ENCODE assay signal across 8 mouse cellular contexts in the genomic region with DNA sequence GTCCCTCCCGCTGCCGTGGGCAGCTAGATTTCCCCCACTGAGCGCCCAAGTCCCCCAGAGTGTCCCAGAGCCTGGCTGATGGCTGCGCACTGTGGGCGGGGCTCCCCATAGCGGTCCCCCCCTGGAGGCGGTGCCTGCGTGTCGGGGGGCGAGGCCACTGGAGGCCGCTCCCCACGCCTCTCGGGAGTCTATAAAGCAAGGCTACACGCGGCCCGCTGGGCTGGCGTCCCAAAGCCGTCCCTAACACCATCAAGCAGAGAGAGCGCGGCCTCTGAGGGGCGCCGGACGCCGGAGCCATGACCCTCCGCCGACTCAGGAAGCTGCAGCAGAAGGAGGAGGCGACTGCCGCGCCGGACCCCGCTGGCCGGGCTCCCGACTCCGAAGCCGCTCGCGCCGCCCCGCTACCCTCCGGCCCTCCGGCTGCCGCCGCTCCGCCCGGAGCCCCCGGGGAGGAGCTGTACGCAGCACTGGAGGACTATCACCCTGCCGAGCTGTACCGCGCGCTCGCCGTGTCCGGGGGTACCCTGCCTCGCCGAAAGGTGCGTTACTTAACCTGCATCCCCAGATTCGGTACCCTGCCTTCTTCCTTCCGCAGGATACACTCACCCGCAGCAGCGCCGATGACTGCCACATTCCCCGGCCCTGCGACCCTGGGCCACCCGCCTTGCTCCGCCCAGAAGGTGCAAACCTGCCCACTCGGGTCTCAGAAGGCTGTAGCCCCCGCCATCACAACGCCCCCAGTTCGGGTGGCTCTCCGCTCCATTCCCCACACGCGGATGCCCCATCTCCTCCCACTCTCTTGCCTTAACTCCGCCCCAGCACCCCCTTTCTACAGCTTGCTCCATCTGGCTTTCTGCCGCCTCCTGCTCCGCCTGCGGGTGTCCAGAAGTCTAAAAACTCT. TPM values are rescaled to one million over a fixed set of nuclear protein-coding genes. Genes with fewer than 3 reads are reported as not detected.
DNase-seq lines count a peak whose midpoint lies in the region; ATAC-seq and TF ChIP-seq lines count a peak whose summit lies in the region.

A gene (plus strand): TSS at position 183 of the 901 bp plus-strand sequence.

- peak within 1 kb of the TSS; percentile 30; the same call in 1 of the 2 replicates for H3K27ac ChIP-seq in bone marrow, adult 2 months (ENCODE audit: control insufficient read depth, insufficient read depth, low read depth, low read length, poor library complexity)
- H3K27ac ChIP-seq in forebrain, embryonic 11.5 days (ENCODE audit: low read depth, low read length): 0 out of 2 replicates have a peak within 1 kb of the TSS, but pooled peaks have one; percentile 12
- peak within 1 kb of the TSS; percentile 85 for H3K27ac ChIP-seq in heart, embryonic 15.5 days
- no peak within 1 kb of the TSS for H3K27ac ChIP-seq in liver, embryonic 14.5 days
- H3K27ac ChIP-seq in stomach, embryonic 14.5 days (ENCODE audit: low read length): peak within 1 kb of the TSS; percentile 84

- WGBS in bone marrow, adult 2 months: under 1% methylated on average over 75 of the region's 77 CpGs
- WGBS in forebrain, embryonic 11.5 days: under 1% methylated on average over 76 of the region's 77 CpGs
- WGBS in heart, embryonic 15.5 days: under 1% methylated on average over 76 of the region's 77 CpGs
- WGBS in liver, embryonic 14.5 days (ENCODE audit: insufficient replicate concordance): under 1% methylated on average over 63 of the region's 77 CpGs
- WGBS in stomach, embryonic 14.5 days: under 1% methylated on average over 73 of the region's 77 CpGs

- peak within 1 kb of the TSS; percentile 82 for H3K9ac ChIP-seq in forebrain, embryonic 11.5 days (ENCODE audit: low read length)
- H3K9ac ChIP-seq in heart, embryonic 15.5 days: peak within 1 kb of the TSS; percentile 82
- no peak within 1 kb of the TSS for H3K9ac ChIP-seq in liver, embryonic 14.5 days (replicated peaks)
- H3K9ac ChIP-seq in stomach, embryonic 14.5 days (replicated peaks; ENCODE audit: low read depth, low read length): peak within 1 kb of the TSS; percentile 82

- no peaks in the 10 kb centered on the region for H3K36me3 ChIP-seq in forebrain, embryonic 11.5 days (ENCODE audit: control insufficient read depth, insufficient read depth, low read length)
- 0 out of 2 replicates have a peak, but pooled peaks cover 2% of the 10 kb centered on the region for H3K36me3 ChIP-seq in heart, embryonic 15.5 days
- H3K36me3 ChIP-seq in liver, embryonic 14.5 days (replicated peaks; ENCODE audit: control insufficient read depth, insufficient read depth, low read depth): no peaks in the 10 kb centered on the region
- H3K36me3 ChIP-seq in stomach, embryonic 14.5 days (ENCODE audit: control insufficient read depth, insufficient read depth, low read length): peaks cover under 1% of the 10 kb centered on the region; the same call in 1 of the 2 replicates

- TF ChIP-seq EP300 in liver, embryonic 14.5 days (IDR thresholded peaks at IDR 0.05; ENCODE audit: low read depth): no peak

- H3K9me3 ChIP-seq in forebrain, embryonic 11.5 days (ENCODE audit: control insufficient read depth, low read length): no peaks in the 10 kb centered on the region
- no peaks in the 10 kb centered on the region for H3K9me3 ChIP-seq in heart, embryonic 15.5 days (replicated peaks)
- H3K9me3 ChIP-seq in liver, embryonic 14.5 days (ENCODE audit: control insufficient read depth, low read length): no peaks in the 10 kb centered on the region
- no peaks in the 10 kb centered on the region for H3K9me3 ChIP-seq in stomach, embryonic 14.5 days (ENCODE audit: control insufficient read depth, low read depth, low read length)

- peak; percentile 77 for ATAC-seq in forebrain, embryonic 11.5 days (replicated peaks; ENCODE audit: low FRiP score)
- ATAC-seq in heart, embryonic 15.5 days (replicated peaks; ENCODE audit: insufficient number of reproducible peaks, insufficient read depth, low FRiP score, low read depth): peak; percentile 91
- peak; percentile 64 for ATAC-seq in liver, embryonic 14.5 days (ENCODE audit: insufficient read depth)
- ATAC-seq in stomach, embryonic 14.5 days (ENCODE audit: insufficient number of reproducible peaks, insufficient read depth, low FRiP score, low read depth): peak; percentile 86

- H3K4me2 ChIP-seq in forebrain, embryonic 11.5 days (ENCODE audit: low read depth, low read length, severe bottlenecking): peak within 1 kb of the TSS; percentile 97
- H3K4me2 ChIP-seq in heart, embryonic 15.5 days: peak within 1 kb of the TSS; percentile 87
- peak within 1 kb of the TSS; percentile 67 for H3K4me2 ChIP-seq in liver, embryonic 14.5 days (ENCODE audit: low read depth)
- H3K4me2 ChIP-seq in stomach, embryonic 14.5 days (replicated peaks; ENCODE audit: low read depth, low read length): peak within 1 kb of the TSS; percentile 65

- TF ChIP-seq POLR2A in bone marrow, adult 2 months (IDR thresholded peaks at IDR 0.05; ENCODE audit: borderline replicate concordance, control insufficient read depth, low read depth, low read length): peak; percentile 63; the same call in 1 of the 2 replicates

- peaks cover 7% of the 10 kb centered on the region for H3K27me3 ChIP-seq in forebrain, embryonic 11.5 days (ENCODE audit: control insufficient read depth, insufficient read depth, low read length)
- H3K27me3 ChIP-seq in heart, embryonic 15.5 days: peaks cover 19% of the 10 kb centered on the region
- H3K27me3 ChIP-seq in liver, embryonic 14.5 days (ENCODE audit: control insufficient read depth, insufficient read depth, low read length): peaks cover 41% of the 10 kb centered on the region
- H3K27me3 ChIP-seq in stomach, embryonic 14.5 days (ENCODE audit: control insufficient read depth, insufficient read depth, low read length): no peaks in the 10 kb centered on the region

- H3K4me1 ChIP-seq in bone marrow, adult 2 months (ENCODE audit: control insufficient read depth, insufficient read depth, low read length): no peaks in the 10 kb centered on the region
- peaks cover 33% of the 10 kb centered on the region; the same call in 1 of the 2 replicates for H3K4me1 ChIP-seq in forebrain, embryonic 11.5 days (replicated peaks; ENCODE audit: control insufficient read depth, insufficient read depth, low read length)
- peaks cover 47% of the 10 kb centered on the region for H3K4me1 ChIP-seq in heart, embryonic 15.5 days (replicated peaks)
- no peaks in the 10 kb centered on the region for H3K4me1 ChIP-seq in liver, embryonic 14.5 days (replicated peaks; ENCODE audit: control insufficient read depth in 2 of 2, insufficient read depth in 2 of 2, low read length in 1 of 2)
- peaks cover 63% of the 10 kb centered on the region for H3K4me1 ChIP-seq in stomach, embryonic 14.5 days (ENCODE audit: control insufficient read depth, insufficient read depth, low read length)

- H3K4me3 ChIP-seq in bone marrow, adult 2 months (replicated peaks; ENCODE audit: control insufficient read depth, low read depth, low read length): peak within 1 kb of the TSS; percentile 63
- H3K4me3 ChIP-seq in forebrain, embryonic 11.5 days (ENCODE audit: low read depth, low read length): peak within 1 kb of the TSS; percentile 77
- H3K4me3 ChIP-seq in heart, embryonic 15.5 days: peak within 1 kb of the TSS; percentile 77
- H3K4me3 ChIP-seq in liver, embryonic 14.5 days (ENCODE audit: insufficient read depth in 1 of 2, low read depth in 2 of 2, low read length in 2 of 2): peak within 1 kb of the TSS; percentile 53 to 54
- peak within 1 kb of the TSS; percentile 90 for H3K4me3 ChIP-seq in stomach, embryonic 14.5 days (ENCODE audit: low read depth, low read length)

- no peak for TF ChIP-seq CTCF in bone marrow, adult 2 months (IDR thresholded peaks at IDR 0.05; ENCODE audit: control insufficient read depth, insufficient read depth, low read length)
- no peak for TF ChIP-seq CTCF in liver, embryonic 14.5 days (IDR thresholded peaks at IDR 0.05; ENCODE audit: low read depth)

- DNase-seq in B cell, adult 2 months: peak; percentile 93
- peak; percentile 92 for DNase-seq in forebrain, embryonic 11.5 days (ENCODE audit: low spot score)
- DNase-seq in kidney, postnatal 14 days: peak; percentile 95
- no peak for DNase-seq in liver, embryonic 14.5 days (ENCODE audit: low read depth in 3 of 3, low spot score in 3 of 3)
- DNase-seq in neural tube, embryonic 10.5 days (ENCODE audit: extremely low spot score, low spot score): peak; percentile 83

RNA-seq across cellular contexts. Expression of the gene that starts here (rescaled TPM):
- 2.5 and 2.6 TPM in 2 replicates for polyA plus RNA-seq in bone marrow, adult 2 months (2011; ENCODE audit: insufficient read depth, insufficient read length, low replicate concordance, missing spikeins)
- 4.6 and 5.6 TPM in 2 replicates for polyA plus RNA-seq in forebrain, embryonic 11.5 days (2014; fragmentation: Nextera tagmentation; extraction: Ambion mirVana)
- polyA plus RNA-seq in heart, embryonic 15.5 days (2015; fragmentation: Nextera tagmentation; extraction: Ambion mirVana): 3.3 and 5.0 TPM in 2 replicates
- 0.50 and 0.73 TPM in 2 replicates for polyA plus RNA-seq in liver, embryonic 14.5 days (2012; rRNA removed)
- 0.13 and 0.27 TPM in 2 replicates for polyA plus RNA-seq in liver, embryonic 14.5 days (2014; fragmentation: Nextera tagmentation; extraction: Ambion mirVana)
- polyA plus RNA-seq in stomach, embryonic 14.5 days (2014; fragmentation: Nextera tagmentation; extraction: Ambion mirVana): 6.4 and 7.2 TPM in 2 replicates

Comparison
In these comparisons a context has a peak if more than half of its experiments do, and no peak if none do; other contexts are left out.
1. Peak in ATAC-seq, H3K4me3 ChIP-seq and H3K4me2 ChIP-seq in liver, embryonic 14.5 days; RNA of the gene not detected or under 1 TPM.
2. DNase-seq: peak in B cell, adult 2 months (2 of 2), forebrain, embryonic 11.5 days (single experiment), kidney, postnatal 14 days (single experiment) and neural tube, embryonic 10.5 days (single experiment); none in liver, embryonic 14.5 days (0 of 3).
3. Peak in every context shown above with its lines, with median percentiles within 50 percentile points of each other: H3K4me3 ChIP-seq, ATAC-seq and H3K4me2 ChIP-seq.